ENCODE assay signal across 16 mouse cellular contexts in genomic region chr10:121859803-121860571, GRCm38 (mm10).
DNase-seq lines count a peak whose midpoint lies in the region; ATAC-seq lines count a peak whose summit lies in the region.
"Had no signal": no experiment of that assay in that cellular context is flagged by ENCODE, and none has a peak within 500 bp of the region (broad histone marks: within the 10 kb centered on the region; RNA-seq: fewer than 3 reads in every experiment).

No protein-coding gene starts in this region.

- no peak for DNase-seq in hindbrain, embryonic 10.5 days (ENCODE audit: low spot score)
- DNase-seq in brain, adult 2 months (ENCODE audit: low read depth, low spot score), result peak; percentile 15
- DNase-seq in lung, postnatal 36 days, result no peak
- DNase-seq in urinary bladder, adult 2 months (ENCODE audit: low spot score), result no peak
- DNase-seq: cerebellum, adult 2 months; liver; right cerebral cortex, postnatal 4 days; thymus, postnatal 4 days had no signal

- H3K4me1 ChIP-seq in hindbrain, embryonic 12.5 days, result peaks cover 24% of the 10 kb centered on the region
- peaks cover 22% of the 10 kb centered on the region for H3K4me1 ChIP-seq in hindbrain, embryonic 10.5 days (replicated peaks)
- peaks cover 15% of the 10 kb centered on the region; the same call in 1 of the 2 replicates for H3K4me1 ChIP-seq in kidney, embryonic 15.5 days
- peaks cover 32% of the 10 kb centered on the region for H3K4me1 ChIP-seq in midbrain, embryonic 13.5 days (replicated peaks)

- no peak overlapping the region for H3K4me2 ChIP-seq in hindbrain, embryonic 12.5 days (replicated peaks)
- H3K4me2 ChIP-seq in kidney, embryonic 15.5 days, result no peak overlapping the region
- no peak overlapping the region for H3K4me2 ChIP-seq in midbrain, embryonic 13.5 days (replicated peaks)
- H3K4me2 ChIP-seq: heart, embryonic 11.5 days; lung, embryonic 15.5 days had no signal

- no peak for ATAC-seq in hindbrain, embryonic 12.5 days (ENCODE audit: low FRiP score)
- no peak for ATAC-seq in kidney, embryonic 15.5 days (replicated peaks; ENCODE audit: low FRiP score)
- ATAC-seq in midbrain, embryonic 13.5 days, result no peak
- ATAC-seq in inflammation-experienced regulatory T-cells, adult 6 months, result no peak
- ATAC-seq: forebrain, embryonic 14.5 days had no signal

- 64% methylated on average over 10 of the region's 10 CpGs for WGBS in hindbrain, embryonic 12.5 days
- 68% methylated on average over 10 of the region's 10 CpGs for WGBS in hindbrain, embryonic 10.5 days
- WGBS in kidney, embryonic 15.5 days, result 70% methylated on average over 10 of the region's 10 CpGs
- 59% methylated on average over 10 of the region's 10 CpGs for WGBS in midbrain, embryonic 13.5 days

- H3K36me3 ChIP-seq in hindbrain, embryonic 12.5 days, result peaks cover 4% of the 10 kb centered on the region
- H3K36me3 ChIP-seq in hindbrain, embryonic 10.5 days, result peaks cover 10% of the 10 kb centered on the region; the same call in 1 of the 2 replicates
- peaks cover 5% of the 10 kb centered on the region; the same call in 1 of the 2 replicates for H3K36me3 ChIP-seq in kidney, embryonic 15.5 days
- peaks cover 9% of the 10 kb centered on the region for H3K36me3 ChIP-seq in midbrain, embryonic 13.5 days
- H3K36me3 ChIP-seq: G1E; lung, embryonic 15.5 days had no signal

- no peaks in the 10 kb centered on the region for H3K27me3 ChIP-seq in hindbrain, embryonic 12.5 days
- no peaks in the 10 kb centered on the region for H3K27me3 ChIP-seq in hindbrain, embryonic 10.5 days (ENCODE audit: insufficient read depth, poor library complexity, severe bottlenecking)
- H3K27me3 ChIP-seq in kidney, embryonic 15.5 days, result no peaks in the 10 kb centered on the region
- H3K27me3 ChIP-seq in midbrain, embryonic 13.5 days, result no peaks in the 10 kb centered on the region
- H3K27me3 ChIP-seq: lung, embryonic 15.5 days had no signal

- H3K27ac ChIP-seq in hindbrain, embryonic 12.5 days, result peak overlapping the region; percentile 71
- H3K27ac ChIP-seq in hindbrain, embryonic 10.5 days, result no peak overlapping the region; the same call in 1 of the 2 replicates
- H3K27ac ChIP-seq in kidney, embryonic 15.5 days, result peak overlapping the region; percentile 37; the same call in 1 of the 2 replicates
- H3K27ac ChIP-seq in midbrain, embryonic 13.5 days, result peak overlapping the region; percentile 51
- H3K27ac ChIP-seq: lung, embryonic 15.5 days had no signal

- no peak overlapping the region for H3K9ac ChIP-seq in hindbrain, embryonic 12.5 days
- H3K9ac ChIP-seq in kidney, embryonic 15.5 days, result no peak overlapping the region
- 0 out of 2 replicates have a peak overlapping the region, but pooled peaks have one; percentile 1 for H3K9ac ChIP-seq in midbrain, embryonic 13.5 days (replicated peaks)
- H3K9ac ChIP-seq: lung, embryonic 15.5 days had no signal

- H3K9me3 ChIP-seq in hindbrain, embryonic 12.5 days (replicated peaks), result no peaks in the 10 kb centered on the region
- no peaks in the 10 kb centered on the region for H3K9me3 ChIP-seq in hindbrain, embryonic 10.5 days
- H3K9me3 ChIP-seq in kidney, embryonic 15.5 days (replicated peaks), result no peaks in the 10 kb centered on the region
- no peaks in the 10 kb centered on the region for H3K9me3 ChIP-seq in midbrain, embryonic 13.5 days
- H3K9me3 ChIP-seq: lung, embryonic 15.5 days had no signal

- no peak overlapping the region for H3K4me3 ChIP-seq in hindbrain, embryonic 12.5 days
- H3K4me3 ChIP-seq in hindbrain, embryonic 10.5 days, result no peak overlapping the region
- no peak overlapping the region for H3K4me3 ChIP-seq in kidney, embryonic 15.5 days (replicated peaks)
- H3K4me3 ChIP-seq in midbrain, embryonic 13.5 days (replicated peaks), result no peak overlapping the region
- H3K4me3 ChIP-seq: lung, embryonic 15.5 days had no signal
